7 mouse cellular contexts compared by ENCODE assay signal in the genomic region with DNA sequence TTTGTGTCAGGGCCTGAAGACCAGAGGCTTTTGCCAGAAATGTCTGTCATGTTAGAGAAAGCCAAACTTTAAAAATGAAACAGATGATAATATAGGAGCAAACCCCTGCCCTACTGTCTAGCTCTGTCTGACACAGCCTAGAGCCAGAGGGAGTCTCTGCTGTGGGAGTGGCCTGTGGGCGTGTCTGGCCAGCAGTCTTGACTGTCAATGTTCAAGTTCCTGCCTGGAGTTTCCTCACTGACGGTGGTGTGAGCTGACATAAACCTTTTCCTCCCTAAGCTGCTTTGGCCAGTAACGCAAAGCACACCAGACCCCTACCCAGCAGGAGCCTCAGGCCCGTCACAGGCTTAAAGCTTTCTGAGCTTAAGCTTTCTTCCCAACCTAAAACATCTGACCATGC. TPM values are rescaled to one million over a fixed set of nuclear protein-coding genes. Genes with fewer than 3 reads are reported as not detected.
A peak's percentile ranks its signal among the peaks of the same experiment; 100 is the strongest.
DNase-seq lines count a peak whose midpoint lies in the region; ATAC-seq lines count a peak whose summit lies in the region.

No protein-coding gene starts in this region.

- no peaks in the 10 kb centered on the region for H3K9me3 ChIP-seq in liver, embryonic 13.5 days (replicated peaks)
- no peaks in the 10 kb centered on the region for H3K9me3 ChIP-seq in hindbrain, embryonic 16.5 days (ENCODE audit: control insufficient read depth, low read length)
- no peaks in the 10 kb centered on the region for H3K9me3 ChIP-seq in midbrain, embryonic 10.5 days (replicated peaks)

- ATAC-seq in granulocyte monocyte progenitor cell, adult 5-6 weeks (replicated peaks; ENCODE audit: poor library complexity, severe bottlenecking): peak; percentile 46; the same call in 1 of the 2 replicates
- 0 out of 2 replicates have a peak, but pooled peaks have one; percentile 29 for ATAC-seq in liver, embryonic 13.5 days (ENCODE audit: low read depth)
- ATAC-seq in hindbrain, embryonic 16.5 days: no peak

- no peak overlapping the region for H3K4me3 ChIP-seq in liver, embryonic 13.5 days (replicated peaks)
- H3K4me3 ChIP-seq in hindbrain, embryonic 16.5 days (ENCODE audit: low read length): no peak overlapping the region
- H3K4me3 ChIP-seq in midbrain, embryonic 10.5 days: no peak overlapping the region

- H3K9ac ChIP-seq in liver, embryonic 13.5 days: no peak overlapping the region
- no peak overlapping the region for H3K9ac ChIP-seq in hindbrain, embryonic 16.5 days (ENCODE audit: low read depth, low read length)

- no peaks in the 10 kb centered on the region for H3K27me3 ChIP-seq in liver, embryonic 13.5 days
- H3K27me3 ChIP-seq in hindbrain, embryonic 16.5 days (replicated peaks; ENCODE audit: control insufficient read depth, insufficient read depth, low read length): no peaks in the 10 kb centered on the region
- no peaks in the 10 kb centered on the region for H3K27me3 ChIP-seq in midbrain, embryonic 10.5 days (ENCODE audit: low read depth, poor library complexity, severe bottlenecking)

- H3K27ac ChIP-seq in liver, embryonic 13.5 days: no peak overlapping the region
- H3K27ac ChIP-seq in hindbrain, embryonic 16.5 days (ENCODE audit: low read depth, low read length): no peak overlapping the region
- H3K27ac ChIP-seq in midbrain, embryonic 10.5 days (replicated peaks): no peak overlapping the region

- WGBS in liver, embryonic 13.5 days (ENCODE audit: insufficient replicate concordance): 31% methylated on average over 4 of the region's 4 CpGs
- WGBS in hindbrain, embryonic 16.5 days: 64% methylated on average over 4 of the region's 4 CpGs
- WGBS in midbrain, embryonic 10.5 days: 58% methylated on average over 4 of the region's 4 CpGs

- H3K4me2 ChIP-seq in liver, embryonic 13.5 days: no peak overlapping the region
- no peak overlapping the region for H3K4me2 ChIP-seq in hindbrain, embryonic 16.5 days (ENCODE audit: low read length)

- peak; percentile 51 for DNase-seq in right cerebral cortex, adult 18-20 months
- no peak for DNase-seq in right cerebral cortex, postnatal 4 days
- no peak for DNase-seq in liver, embryonic 13.5 days
- DNase-seq in midbrain, embryonic 10.5 days (ENCODE audit: low spot score): no peak
- no peak for DNase-seq in layer of hippocampus, adult 18-20 months (ENCODE audit: low spot score in 2 of 2)

- H3K36me3 ChIP-seq in liver, embryonic 13.5 days: peaks cover 65% of the 10 kb centered on the region
- peaks cover 39% of the 10 kb centered on the region for H3K36me3 ChIP-seq in hindbrain, embryonic 16.5 days (ENCODE audit: control insufficient read depth, insufficient read depth, low read length)
- peaks cover 78% of the 10 kb centered on the region for H3K36me3 ChIP-seq in midbrain, embryonic 10.5 days

- peaks cover 10% of the 10 kb centered on the region for H3K4me1 ChIP-seq in liver, embryonic 13.5 days (replicated peaks)
- H3K4me1 ChIP-seq in hindbrain, embryonic 16.5 days (ENCODE audit: control insufficient read depth, insufficient read depth, low read depth, low read length): no peaks in the 10 kb centered on the region
- H3K4me1 ChIP-seq in midbrain, embryonic 10.5 days: peaks cover 7% of the 10 kb centered on the region; the same call in 1 of the 2 replicates

RNA-seq across cellular contexts. Expression of a gene that starts 16.2 kb away (rescaled TPM):
- 8.5 and 9.9 TPM in 2 replicates for total RNA-seq in granulocyte monocyte progenitor cell, adult 5-6 weeks (2014; fragmentation: Nextera tagmentation)
- 10.4 and 10.7 TPM in 2 replicates for total RNA-seq in granulocyte monocyte progenitor cell, adult 5-6 weeks (2017)
- polyA plus RNA-seq in liver, embryonic 13.5 days (2015; fragmentation: Nextera tagmentation; extraction: Ambion mirVana): 6.1 and 6.9 TPM in 2 replicates
- 20.7 and 21.7 TPM in 2 replicates for polyA plus RNA-seq in hindbrain, embryonic 16.5 days (2015; fragmentation: Nextera tagmentation; extraction: Ambion mirVana)
- polyA plus RNA-seq in midbrain, embryonic 10.5 days (2016; fragmentation: Nextera tagmentation; extraction: Ambion mirVana): 20.3 and 25.3 TPM in 2 replicates
- 10 to 100 TPM; 22.4 to 29.6 TPM for total RNA-seq in layer of hippocampus, adult 18-20 months (2021)

RNA-seq across cellular contexts. Expression of a gene that starts 21.0 kb away (rescaled TPM):
- total RNA-seq in granulocyte monocyte progenitor cell, adult 5-6 weeks (2014; fragmentation: Nextera tagmentation): 23.7 and 32.0 TPM in 2 replicates
- 8.6 and 20.6 TPM in 2 replicates for total RNA-seq in granulocyte monocyte progenitor cell, adult 5-6 weeks (2017)
- 1.4 and 1.7 TPM in 2 replicates for polyA plus RNA-seq in liver, embryonic 13.5 days (2015; fragmentation: Nextera tagmentation; extraction: Ambion mirVana)
- 5.3 and 7.8 TPM in 2 replicates for polyA plus RNA-seq in hindbrain, embryonic 16.5 days (2015; fragmentation: Nextera tagmentation; extraction: Ambion mirVana)
- polyA plus RNA-seq in midbrain, embryonic 10.5 days (2016; fragmentation: Nextera tagmentation; extraction: Ambion mirVana): 6.1 and 7.4 TPM in 2 replicates
- 10 to 100 TPM; 12.0 to 14.2 TPM for total RNA-seq in layer of hippocampus, adult 18-20 months (2021)
